25 mouse cellular contexts compared by ENCODE assay signal in genomic region chr3:93144510-93145051, GRCm38 (mm10). TPM values are rescaled to one million over a fixed set of nuclear protein-coding genes. Genes with fewer than 3 reads are reported as not detected.
DNase-seq lines count a peak whose midpoint lies in the region; ATAC-seq lines count a peak whose summit lies in the region.
"Had no signal": no experiment of that assay in that cellular context is flagged by ENCODE, and none has a peak within 500 bp of the region (broad histone marks: within the 10 kb centered on the region; RNA-seq: fewer than 3 reads in every experiment).

Crnn (plus strand) TSS chr3:93144787.

- peak; percentile 77; the same call in 1 of the 2 replicates for ATAC-seq in embryonic facial prominence, embryonic 15.5 days (ENCODE audit: insufficient number of reproducible peaks, low FRiP score, low TSS enrichment, low read depth)
- peak; percentile 56 for ATAC-seq in stomach, embryonic 16.5 days (ENCODE audit: insufficient read depth, low FRiP score)
- ATAC-seq in kidney, embryonic 16.5 days (ENCODE audit: low FRiP score, low TSS enrichment), result no peak
- ATAC-seq: CD4-positive, CD25-positive, alpha-beta regulatory T cell, adult 4 months; forebrain, embryonic 14.5 days; intestine, embryonic 15.5 days had no signal

- no peak within 1 kb of the TSS for H3K9ac ChIP-seq in embryonic facial prominence, embryonic 15.5 days
- H3K9ac ChIP-seq in stomach, embryonic 16.5 days (ENCODE audit: low read length), result no peak within 1 kb of the TSS
- no peak within 1 kb of the TSS for H3K9ac ChIP-seq in kidney, embryonic 16.5 days (replicated peaks; ENCODE audit: low read length)
- H3K9ac ChIP-seq: heart, embryonic 12.5 days; hindbrain, embryonic 14.5 days; intestine, embryonic 15.5 days had no signal

- no peaks in the 10 kb centered on the region for H3K27me3 ChIP-seq in embryonic facial prominence, embryonic 10.5 days (replicated peaks; ENCODE audit: low read depth, poor library complexity, severe bottlenecking)
- H3K27me3 ChIP-seq in embryonic facial prominence, embryonic 15.5 days, result no peaks in the 10 kb centered on the region
- no peaks in the 10 kb centered on the region for H3K27me3 ChIP-seq in stomach, embryonic 16.5 days (ENCODE audit: control insufficient read depth, insufficient read depth, low read length)
- no peaks in the 10 kb centered on the region for H3K27me3 ChIP-seq in kidney, embryonic 16.5 days (ENCODE audit: insufficient read depth, low read length)
- H3K27me3 ChIP-seq in heart, embryonic 10.5 days (ENCODE audit: insufficient read depth, poor library complexity, severe bottlenecking), result no peaks in the 10 kb centered on the region
- H3K27me3 ChIP-seq: heart, embryonic 12.5 days; intestine, embryonic 15.5 days had no signal

- no peak within 1 kb of the TSS for H3K4me3 ChIP-seq in embryonic facial prominence, embryonic 10.5 days
- H3K4me3 ChIP-seq in embryonic facial prominence, embryonic 15.5 days (replicated peaks), result no peak within 1 kb of the TSS
- no peak within 1 kb of the TSS for H3K4me3 ChIP-seq in stomach, embryonic 16.5 days (replicated peaks; ENCODE audit: low read length)
- H3K4me3 ChIP-seq in kidney, embryonic 16.5 days (ENCODE audit: low read length), result no peak within 1 kb of the TSS
- no peak within 1 kb of the TSS for H3K4me3 ChIP-seq in heart, embryonic 10.5 days
- H3K4me3 ChIP-seq: forebrain, embryonic 10.5 days; heart, adult 2 months; heart, embryonic 12.5 days; hindbrain, embryonic 10.5 days; intestine, embryonic 15.5 days had no signal

- peak; percentile 0 for DNase-seq in embryo, embryonic 10.5 days (ENCODE audit: low spot score)
- no peak for DNase-seq in embryo, embryonic 11 days
- DNase-seq in embryonic facial prominence, embryonic 10.5 days (ENCODE audit: low spot score), result peak; percentile 12
- no peak for DNase-seq in heart, embryonic 10.5 days (ENCODE audit: low spot score)
- no peak for DNase-seq in adrenal gland, postnatal 36 days
- DNase-seq: adrenal gland, adult 2 months; adrenal gland, postnatal 25 days; B cell, adult 2 months; cerebellum, adult 2 months; cerebellum, postnatal 10 days; gastrocnemius, postnatal 36 days; heart, adult 2 months had no signal

- no peaks in the 10 kb centered on the region; the same call in 1 of the 2 replicates for H3K4me1 ChIP-seq in embryonic facial prominence, embryonic 10.5 days
- no peaks in the 10 kb centered on the region for H3K4me1 ChIP-seq in embryonic facial prominence, embryonic 15.5 days
- H3K4me1 ChIP-seq in stomach, embryonic 16.5 days (ENCODE audit: control insufficient read depth, insufficient read depth, low read length), result no peaks in the 10 kb centered on the region
- H3K4me1 ChIP-seq in kidney, embryonic 16.5 days (ENCODE audit: insufficient read depth, low read length), result no peaks in the 10 kb centered on the region
- H3K4me1 ChIP-seq in heart, embryonic 10.5 days, result no peaks in the 10 kb centered on the region
- H3K4me1 ChIP-seq: heart, embryonic 12.5 days; hindbrain, embryonic 10.5 days; intestine, embryonic 15.5 days had no signal

- H3K27ac ChIP-seq in embryonic facial prominence, embryonic 10.5 days (replicated peaks), result no peak within 1 kb of the TSS
- peak within 1 kb of the TSS; percentile 48 for H3K27ac ChIP-seq in embryonic facial prominence, embryonic 15.5 days (replicated peaks)
- peak within 1 kb of the TSS; percentile 62 for H3K27ac ChIP-seq in stomach, embryonic 16.5 days (ENCODE audit: low read length)
- H3K27ac ChIP-seq in kidney, embryonic 16.5 days (ENCODE audit: low read length), result no peak within 1 kb of the TSS
- no peak within 1 kb of the TSS for H3K27ac ChIP-seq in heart, embryonic 10.5 days
- H3K27ac ChIP-seq: forebrain, embryonic 10.5 days; heart, adult 2 months; hindbrain, embryonic 10.5 days; hindbrain, embryonic 14.5 days; intestine, embryonic 15.5 days had no signal

- H3K9me3 ChIP-seq in embryonic facial prominence, embryonic 10.5 days, result no peaks in the 10 kb centered on the region
- no peaks in the 10 kb centered on the region for H3K9me3 ChIP-seq in embryonic facial prominence, embryonic 15.5 days (replicated peaks)
- H3K9me3 ChIP-seq in stomach, embryonic 16.5 days (replicated peaks; ENCODE audit: control insufficient read depth, low read length), result no peaks in the 10 kb centered on the region
- no peaks in the 10 kb centered on the region for H3K9me3 ChIP-seq in kidney, embryonic 16.5 days (ENCODE audit: low read length)
- H3K9me3 ChIP-seq in heart, embryonic 10.5 days, result no peaks in the 10 kb centered on the region
- H3K9me3 ChIP-seq: forebrain, embryonic 10.5 days; heart, embryonic 12.5 days; hindbrain, embryonic 10.5 days; intestine, embryonic 15.5 days had no signal

- no peak within 1 kb of the TSS for H3K4me2 ChIP-seq in embryonic facial prominence, embryonic 15.5 days (replicated peaks)
- no peak within 1 kb of the TSS for H3K4me2 ChIP-seq in stomach, embryonic 16.5 days (ENCODE audit: low read depth, low read length)
- no peak within 1 kb of the TSS for H3K4me2 ChIP-seq in kidney, embryonic 16.5 days (replicated peaks; ENCODE audit: low read depth, low read length)
- H3K4me2 ChIP-seq: heart, embryonic 12.5 days; hindbrain, embryonic 14.5 days; intestine, embryonic 15.5 days had no signal

- H3K36me3 ChIP-seq in embryonic facial prominence, embryonic 10.5 days (replicated peaks), result no peaks in the 10 kb centered on the region
- H3K36me3 ChIP-seq in embryonic facial prominence, embryonic 15.5 days, result no peaks in the 10 kb centered on the region
- H3K36me3 ChIP-seq in stomach, embryonic 16.5 days (ENCODE audit: control insufficient read depth, insufficient read depth, low read length), result no peaks in the 10 kb centered on the region
- H3K36me3 ChIP-seq in kidney, embryonic 16.5 days (ENCODE audit: insufficient read depth, low read length), result no peaks in the 10 kb centered on the region
- H3K36me3 ChIP-seq in heart, embryonic 10.5 days, result no peaks in the 10 kb centered on the region
- H3K36me3 ChIP-seq: forebrain, embryonic 10.5 days; G1E; heart, embryonic 12.5 days; hindbrain, embryonic 10.5 days; intestine, embryonic 15.5 days had no signal

- 39% methylated on average over 1 of the region's 1 CpGs for WGBS in embryonic facial prominence, embryonic 10.5 days
- WGBS in embryonic facial prominence, embryonic 15.5 days, result 19% methylated on average over 1 of the region's 1 CpGs
- WGBS in stomach, embryonic 16.5 days, result 47% methylated on average over 1 of the region's 1 CpGs
- 47% methylated on average over 1 of the region's 1 CpGs for WGBS in kidney, embryonic 16.5 days
- 56% methylated on average over 1 of the region's 1 CpGs for WGBS in heart, embryonic 10.5 days

RNA-seq across cellular contexts. Expression of gene Crnn, which starts in this region (rescaled TPM):
- polyA plus RNA-seq in embryonic facial prominence, embryonic 10.5 days (2016; fragmentation: Nextera tagmentation; extraction: Ambion mirVana), result not detected in 2 replicates
- 12.2 and 12.8 TPM in 2 replicates for polyA plus RNA-seq in embryonic facial prominence, embryonic 15.5 days (2015; fragmentation: Nextera tagmentation; extraction: Ambion mirVana)
- polyA plus RNA-seq in stomach, embryonic 16.5 days (2015; fragmentation: Nextera tagmentation; extraction: Ambion mirVana), result 1.6 and 2.4 TPM in 2 replicates
- polyA plus RNA-seq in kidney, embryonic 16.5 days (2015; fragmentation: Nextera tagmentation; extraction: Ambion mirVana), result not detected in 2 replicates
- not detected in 2 replicates for polyA plus RNA-seq in heart, embryonic 10.5 days (2016; fragmentation: Nextera tagmentation; extraction: Ambion mirVana)
- not detected for total RNA-seq in adrenal gland, postnatal 36 days (2021)
- total RNA-seq: adrenal gland, adult 2 months; adrenal gland, postnatal 25 days; gastrocnemius, adult 8-10 months; gastrocnemius, postnatal 36 days; heart, adult 2 months; heart, postnatal 25 days had no signal
- polyA plus RNA-seq: adrenal gland, adult 2 months; CD4-positive, CD25-positive, alpha-beta regulatory T cell, adult 4 months; cerebellum, adult 2 months; forebrain, embryonic 10.5 days; forebrain, embryonic 14.5 days; G1E; heart, adult 2 months; heart, embryonic 12.5 days; hindbrain, embryonic 10.5 days; hindbrain, embryonic 14.5 days; intestine, embryonic 15.5 days had no signal

Comparison
In these comparisons a context has a peak if more than half of its experiments do, and no peak if none do; other contexts are left out.
1. H3K27ac ChIP-seq: peak in embryonic facial prominence, embryonic 15.5 days (single experiment) and stomach, embryonic 16.5 days (single experiment); none in embryonic facial prominence, embryonic 10.5 days (single experiment), kidney, embryonic 16.5 days (single experiment) and heart, embryonic 10.5 days (single experiment).
2. Peak in DNase-seq in embryonic facial prominence, embryonic 10.5 days; RNA of the gene not detected or under 1 TPM.